Mouse (Mus musculus): Measurements from ENCODE around the gene Ifnab. TPM values are rescaled to one million over a fixed set of nuclear protein-coding genes. Genes with fewer than 3 reads are reported as not detected.

Gene Ifnab
- polyA plus RNA-seq, 1 experiment, result not detected

- DNase-seq (ENCODE audit: low read depth), result no peak
- TF ChIP-seq CTCF (IDR thresholded peaks at IDR 0.05; ENCODE audit: borderline replicate concordance, extremely low read depth, insufficient read depth, insufficient read length) (no peak), POLR2A (IDR thresholded peaks at IDR 0.05; ENCODE audit: borderline replicate concordance, extremely low read depth, insufficient read depth, insufficient read length, poor library complexity, severe bottlenecking) (no peak)
Observed at GRCm38 (mm10) chr4:88705924-88706323, 14.8 kb upstream of the Ifnab start.

- TF ChIP-seq CTCF (IDR thresholded peaks at IDR 0.05; ENCODE audit: borderline replicate concordance, extremely low read depth, insufficient read depth, insufficient read length) (no peak), POLR2A (IDR thresholded peaks at IDR 0.05; ENCODE audit: borderline replicate concordance, extremely low read depth, insufficient read depth, insufficient read length, poor library complexity, severe bottlenecking) (no peak)
- no peak for DNase-seq (ENCODE audit: low read depth)
Observed at GRCm38 (mm10) chr4:88699301-88699700, 8.1 kb upstream of the Ifnab start.

- TF ChIP-seq CTCF (IDR thresholded peaks at IDR 0.05; ENCODE audit: borderline replicate concordance, extremely low read depth, insufficient read depth, insufficient read length), result no peak
- TF ChIP-seq POLR2A (IDR thresholded peaks at IDR 0.05; ENCODE audit: borderline replicate concordance, extremely low read depth, insufficient read depth, insufficient read length, poor library complexity, severe bottlenecking), result no peak
- no peak for DNase-seq (ENCODE audit: low read depth)
Observed at GRCm38 (mm10) chr4:88698781-88699180, 7.6 kb upstream of the Ifnab start.

GRCm38 (mm10) chr4:88697753-88698152 is 6.6 kb upstream of the Ifnab start:
- no peak for DNase-seq (ENCODE audit: low read depth)

GRCm38 (mm10) chr4:88697108-88697507 is 5.9 kb upstream of the Ifnab start:
- TF ChIP-seq CTCF (IDR thresholded peaks at IDR 0.05; ENCODE audit: borderline replicate concordance, extremely low read depth, insufficient read depth, insufficient read length), result no peak
- no peak for TF ChIP-seq POLR2A (IDR thresholded peaks at IDR 0.05; ENCODE audit: borderline replicate concordance, extremely low read depth, insufficient read depth, insufficient read length, poor library complexity, severe bottlenecking)
- DNase-seq (ENCODE audit: low read depth), result no peak

More at GRCm38 (mm10) chr4:88697753-88698152, 6.6 kb upstream of the Ifnab start:
- no peak for TF ChIP-seq POLR2A (IDR thresholded peaks at IDR 0.05; ENCODE audit: borderline replicate concordance, extremely low read depth, insufficient read depth, insufficient read length, poor library complexity, severe bottlenecking)
- TF ChIP-seq CTCF (IDR thresholded peaks at IDR 0.05; ENCODE audit: borderline replicate concordance, extremely low read depth, insufficient read depth, insufficient read length), result no peak

GRCm38 (mm10) chr4:88696237-88696884 is 5.2 kb upstream of the Ifnab start:
- no peak for TF ChIP-seq POLR2A (IDR thresholded peaks at IDR 0.05; ENCODE audit: borderline replicate concordance, extremely low read depth, insufficient read depth, insufficient read length, poor library complexity, severe bottlenecking)
- peak; percentile 99 for TF ChIP-seq CTCF (IDR thresholded peaks at IDR 0.05; ENCODE audit: borderline replicate concordance, extremely low read depth, insufficient read depth, insufficient read length)
- DNase-seq (ENCODE audit: low read depth), result peak; percentile 84

- TF ChIP-seq POLR2A (IDR thresholded peaks at IDR 0.05; ENCODE audit: borderline replicate concordance, extremely low read depth, insufficient read depth, insufficient read length, poor library complexity, severe bottlenecking), result no peak
- TF ChIP-seq CTCF (IDR thresholded peaks at IDR 0.05; ENCODE audit: borderline replicate concordance, extremely low read depth, insufficient read depth, insufficient read length), result no peak
- no peak for DNase-seq (ENCODE audit: low read depth)
Observed at GRCm38 (mm10) chr4:88693392-88693791, 2.2 kb upstream of the Ifnab start.

GRCm38 (mm10) chr4:88692537-88692936 is 1.4 kb upstream of the Ifnab start:
- no peak for DNase-seq (ENCODE audit: low read depth)
- TF ChIP-seq CTCF (IDR thresholded peaks at IDR 0.05; ENCODE audit: borderline replicate concordance, extremely low read depth, insufficient read depth, insufficient read length) (no peak), POLR2A (IDR thresholded peaks at IDR 0.05; ENCODE audit: borderline replicate concordance, extremely low read depth, insufficient read depth, insufficient read length, poor library complexity, severe bottlenecking) (no peak)

GRCm38 (mm10) chr4:88683812-88684211 is 7.3 kb downstream of the Ifnab start, which contains the start of gene Ifna2:
Gene Ifna2, minus strand, starts transcription at chr4:88683912.
- TF ChIP-seq CTCF (IDR thresholded peaks at IDR 0.05; ENCODE audit: borderline replicate concordance, extremely low read depth, insufficient read depth, insufficient read length) (no peak), POLR2A (IDR thresholded peaks at IDR 0.05; ENCODE audit: borderline replicate concordance, extremely low read depth, insufficient read depth, insufficient read length, poor library complexity, severe bottlenecking) (no peak)
- DNase-seq (ENCODE audit: low read depth), result no peak

GRCm38 (mm10) chr4:88681353-88681752 is 9.8 kb downstream of the Ifnab start:
- DNase-seq (ENCODE audit: low read depth), result no peak
- TF ChIP-seq POLR2A (IDR thresholded peaks at IDR 0.05; ENCODE audit: borderline replicate concordance, extremely low read depth, insufficient read depth, insufficient read length, poor library complexity, severe bottlenecking) (no peak), CTCF (IDR thresholded peaks at IDR 0.05; ENCODE audit: borderline replicate concordance, extremely low read depth, insufficient read depth, insufficient read length) (no peak)

GRCm38 (mm10) chr4:88680362-88680761 is 10.8 kb downstream of the Ifnab start:
- DNase-seq (ENCODE audit: low read depth), result peak; percentile 50
- peak; percentile 39; the same call in 1 of the 2 replicates for TF ChIP-seq CTCF (IDR thresholded peaks at IDR 0.05; ENCODE audit: borderline replicate concordance, extremely low read depth, insufficient read depth, insufficient read length)
- no peak for TF ChIP-seq POLR2A (IDR thresholded peaks at IDR 0.05; ENCODE audit: borderline replicate concordance, extremely low read depth, insufficient read depth, insufficient read length, poor library complexity, severe bottlenecking)

GRCm38 (mm10) chr4:88676824-88677223 is 14.3 kb downstream of the Ifnab start, which contains the start of gene Ifna16:
Gene Ifna16, minus strand, starts transcription at chr4:88676924.
- TF ChIP-seq POLR2A (IDR thresholded peaks at IDR 0.05; ENCODE audit: borderline replicate concordance, extremely low read depth, insufficient read depth, insufficient read length, poor library complexity, severe bottlenecking), result no peak
- no peak for TF ChIP-seq CTCF (IDR thresholded peaks at IDR 0.05; ENCODE audit: borderline replicate concordance, extremely low read depth, insufficient read depth, insufficient read length)

More at GRCm38 (mm10) chr4:88676824-88677223, 14.3 kb downstream of the Ifnab start, which contains the start of gene Ifna16:
- DNase-seq (ENCODE audit: low read depth), result no peak
